Mouse (Mus musculus) kidney, adult 2 months (tissue): ENCODE data around the gene Yrdc.

Source experiments
- CTCF ChIP-seq: fragments of 200-500 bp; conservative IDR thresholded peaks from 2 replicates; pipeline ENCODE4 v1.5.1; 2011; ENCODE audit warnings: low read depth, mild to moderate bottlenecking, control low read depth, low read length, moderate library complexity, mixed read lengths; ENCODE audit not compliant: insufficient read depth, insufficient read length
- POLR2A ChIP-seq: fragments of 200-500 bp; IDR thresholded peaks from one replicate; pipeline ENCODE4 v1.6.1; 2011; ENCODE audit warnings: low read depth, low read length, control low read depth

- TF ChIP-seq CTCF (no peak), POLR2A (no peak)
Observed at GRCm38 (mm10) chr4:124811347-124811975, 39.0 kb upstream of the Yrdc start.
